Mouse (Mus musculus) lung, embryonic 15.5 days (tissue): ENCODE measurements around the gene Gsta4. TPM values are rescaled to one million over a fixed set of nuclear protein-coding genes. Genes with fewer than 3 reads are reported as not detected.

ENCODE experiments used
- ATAC-seq: fragments of 200-750 bp; cut with Nextera tagmentation; 2 replicates; pipeline ENCODE4 v1.8.0; 2017; ENCODE audit warnings: moderate number of reproducible peaks, borderline replicate concordance; ENCODE audit not compliant: low FRiP score, low TSS enrichment; ENCODE audit errors: extremely low read depth
- H3K27ac ChIP-seq: fragments of 300-500 bp; sonication (generic); 2 replicates; pipeline ENCODE4 v1.5.1; 2015; ENCODE audit warnings: moderate library complexity, mild to moderate bottlenecking, inconsistent platforms
- H3K27me3 ChIP-seq: fragments of 300-500 bp; sonication (generic); 2 replicates; pipeline ENCODE4 v1.6.1; 2015; ENCODE audit warnings: inconsistent platforms
- H3K36me3 ChIP-seq: fragments of 300-500 bp; sonication (generic); 2 replicates; pipeline ENCODE4 v1.6.1; 2015; ENCODE audit warnings: inconsistent platforms
- H3K4me1 ChIP-seq: fragments of 300-500 bp; sonication (generic); 2 replicates; pipeline ENCODE4 v1.6.1; 2015; ENCODE audit warnings: inconsistent platforms
- H3K4me2 ChIP-seq: fragments of 300-500 bp; sonication (generic); 2 replicates; pipeline ENCODE4 v1.6.1; 2015; ENCODE audit warnings: inconsistent platforms, mild to moderate bottlenecking, moderate library complexity
- H3K4me3 ChIP-seq: fragments of 300-500 bp; sonication (generic); 2 replicates; pipeline ENCODE4 v1.5.1; 2015; ENCODE audit warnings: mild to moderate bottlenecking, inconsistent platforms
- H3K9ac ChIP-seq: fragments of 300-500 bp; sonication (generic); 2 replicates; pipeline ENCODE4 v1.6.1; 2015; ENCODE audit warnings: inconsistent platforms
- H3K9me3 ChIP-seq: fragments of 300-500 bp; sonication (generic); 2 replicates; pipeline ENCODE4 v1.6.1; 2016; ENCODE audit warnings: inconsistent platforms
- WGBS: fragments of 180-500 bp; shearing (Covaris S2); methylation state at CpG from one replicate; pipeline ENCODE4 v1.1.7; 2015; 5-methylcytosine and 5-hydroxymethylcytosine counted together
- polyA plus RNA-seq: library from polyadenylated mRNA; unstranded; fragments of >200 nt; fragmentation: Nextera tagmentation; extraction: Ambion mirVana; gene quantifications from 2 replicates; pipeline ENCODE4 v1.2.1, GENCODE M21; 2015

Gsta4 gene
- polyA plus RNA-seq, 1 experiment from 2014 or later, result 71.6 TPM

GRCm38 (mm10) chr9:78185686-78186085 is 3.1 kb downstream of the Gsta4 start:
- ATAC-seq, result no peak
- Histone ChIP-seq H3K4me3 (no peak overlapping the region), H3K4me1 (peaks cover 6% of the 10 kb centered on the region), H3K4me2 (no peak overlapping the region), H3K27ac (no peak overlapping the region), H3K27me3 (no peaks in the 10 kb centered on the region), H3K36me3 (no peaks in the 10 kb centered on the region), H3K9me3 (no peaks in the 10 kb centered on the region), H3K9ac (no peak overlapping the region)
- 81% methylated on average over 9 of the region's 9 CpGs for WGBS

GRCm38 (mm10) chr9:78188910-78189309 is 6.3 kb downstream of the Gsta4 start:
- H3K9ac ChIP-seq, result no peak overlapping the region
- H3K27me3 ChIP-seq, result no peaks in the 10 kb centered on the region
- no peaks in the 10 kb centered on the region for H3K36me3 ChIP-seq
- H3K4me1 ChIP-seq, result peaks cover 12% of the 10 kb centered on the region
- no peak overlapping the region for H3K4me2 ChIP-seq
- H3K9me3 ChIP-seq, result no peaks in the 10 kb centered on the region
- no peak overlapping the region for H3K27ac ChIP-seq
- no peak overlapping the region for H3K4me3 ChIP-seq
- ATAC-seq, result no peak
- 64% methylated on average over 8 of the region's 8 CpGs for whole genome bisulfite sequencing

- Histone ChIP-seq H3K36me3 (no peaks in the 10 kb centered on the region), H3K4me1 (peaks cover 12% of the 10 kb centered on the region), H3K4me3 (peak overlapping the region; percentile 46), H3K9ac (0 out of 2 replicates have a peak overlapping the region, but pooled peaks have one; percentile 20), H3K27ac (no peak overlapping the region), H3K4me2 (peak overlapping the region; percentile 57), H3K9me3 (no peaks in the 10 kb centered on the region), H3K27me3 (no peaks in the 10 kb centered on the region)
- 3% methylated on average over 19 of the region's 19 CpGs for WGBS
- ATAC-seq, result no peak
These were observed 8.4 kb downstream of the Gsta4 start for GRCm38 (mm10) chr9:78190651-78191634.

- under 1% methylated on average over 18 of the region's 18 CpGs for WGBS
- Histone ChIP-seq H3K36me3 (no peaks in the 10 kb centered on the region), H3K4me3 (peak overlapping the region; percentile 46), H3K4me1 (peaks cover 12% of the 10 kb centered on the region), H3K27ac (0 out of 2 replicates have a peak overlapping the region, but pooled peaks have one; percentile 7), H3K27me3 (no peaks in the 10 kb centered on the region), H3K9me3 (no peaks in the 10 kb centered on the region), H3K9ac (peak overlapping the region; percentile 20; the same call in 1 of the 2 replicates), H3K4me2 (peak overlapping the region; percentile 57)
- ATAC-seq, result peak; percentile 50; the same call in 1 of the 2 replicates
These were observed 9.2 kb downstream of the Gsta4 start for GRCm38 (mm10) chr9:78191736-78192135.

- no peaks in the 10 kb centered on the region for H3K9me3 ChIP-seq
- 46% methylated on average over 9 of the region's 9 CpGs for WGBS
- H3K4me3 ChIP-seq, result no peak overlapping the region
- no peak overlapping the region for H3K9ac ChIP-seq
- no peak overlapping the region for H3K27ac ChIP-seq
- H3K4me1 ChIP-seq, result peaks cover 12% of the 10 kb centered on the region
- no peaks in the 10 kb centered on the region for H3K27me3 ChIP-seq
- 0 out of 2 replicates have a peak, but pooled peaks have one; percentile 41 for ATAC-seq
- no peaks in the 10 kb centered on the region for H3K36me3 ChIP-seq
- H3K4me2 ChIP-seq, result no peak overlapping the region
These were observed 11.5 kb downstream of the Gsta4 start for GRCm38 (mm10) chr9:78193902-78194597.

- no peak for ATAC-seq
- Histone ChIP-seq H3K9me3 (no peaks in the 10 kb centered on the region), H3K4me2 (no peak overlapping the region), H3K27me3 (no peaks in the 10 kb centered on the region), H3K4me3 (no peak overlapping the region), H3K4me1 (peaks cover 12% of the 10 kb centered on the region), H3K9ac (no peak overlapping the region), H3K36me3 (no peaks in the 10 kb centered on the region), H3K27ac (no peak overlapping the region)
- 74% methylated on average over 11 of the region's 11 CpGs for WGBS
These were observed 12.5 kb downstream of the Gsta4 start for GRCm38 (mm10) chr9:78195034-78195433.

GRCm38 (mm10) chr9:78197801-78198200 is 15.2 kb downstream of the Gsta4 start:
- Histone ChIP-seq H3K4me1 (no peaks in the 10 kb centered on the region), H3K9me3 (no peaks in the 10 kb centered on the region), H3K9ac (no peak overlapping the region), H3K27me3 (no peaks in the 10 kb centered on the region), H3K4me2 (no peak overlapping the region), H3K27ac (no peak overlapping the region), H3K36me3 (no peaks in the 10 kb centered on the region), H3K4me3 (no peak overlapping the region)
- 94% methylated on average over 9 of the region's 9 CpGs for WGBS
- ATAC-seq, result no peak

- ATAC-seq, result no peak
- Histone ChIP-seq H3K4me3 (no peak overlapping the region), H3K9me3 (no peaks in the 10 kb centered on the region), H3K27me3 (no peaks in the 10 kb centered on the region), H3K36me3 (no peaks in the 10 kb centered on the region), H3K27ac (no peak overlapping the region), H3K4me2 (no peak overlapping the region), H3K4me1 (no peaks in the 10 kb centered on the region), H3K9ac (no peak overlapping the region)
- 64% methylated on average over 6 of the region's 6 CpGs for WGBS
These were observed 21.6 kb downstream of the Gsta4 start for GRCm38 (mm10) chr9:78204194-78204593.

GRCm38 (mm10) chr9:78208956-78209355 is 26.4 kb downstream of the Gsta4 start:
- H3K27ac ChIP-seq, result no peak overlapping the region
- no peaks in the 10 kb centered on the region for H3K27me3 ChIP-seq
- 50% methylated on average over 4 of the region's 4 CpGs for WGBS
- H3K36me3 ChIP-seq, result no peaks in the 10 kb centered on the region
- no peak overlapping the region for H3K9ac ChIP-seq
- no peaks in the 10 kb centered on the region for H3K9me3 ChIP-seq
- ATAC-seq, result no peak
- peaks cover 12% of the 10 kb centered on the region; the same call in 1 of the 2 replicates for H3K4me1 ChIP-seq
- H3K4me2 ChIP-seq, result no peak overlapping the region
- no peak overlapping the region for H3K4me3 ChIP-seq

- 83% methylated on average over 3 of the region's 3 CpGs for WGBS
- no peaks in the 10 kb centered on the region for H3K36me3 ChIP-seq
- no peak overlapping the region for H3K4me3 ChIP-seq
- H3K9me3 ChIP-seq, result no peaks in the 10 kb centered on the region
- no peaks in the 10 kb centered on the region for H3K27me3 ChIP-seq
- H3K4me1 ChIP-seq, result peaks cover 12% of the 10 kb centered on the region; the same call in 1 of the 2 replicates
- no peak for ATAC-seq
- no peak overlapping the region for H3K27ac ChIP-seq
- H3K4me2 ChIP-seq, result no peak overlapping the region
- no peak overlapping the region for H3K9ac ChIP-seq
These were observed 27.5 kb downstream of the Gsta4 start for GRCm38 (mm10) chr9:78210079-78210478.

- 91% methylated on average over 2 of the region's 2 CpGs for whole genome bisulfite sequencing
- no peak overlapping the region for H3K4me2 ChIP-seq
- H3K4me3 ChIP-seq, result no peak overlapping the region
- no peak overlapping the region for H3K9ac ChIP-seq
- H3K27ac ChIP-seq, result no peak overlapping the region
- ATAC-seq, result no peak
- H3K36me3 ChIP-seq, result no peaks in the 10 kb centered on the region
- H3K27me3 ChIP-seq, result no peaks in the 10 kb centered on the region
- H3K4me1 ChIP-seq, result peaks cover 12% of the 10 kb centered on the region; the same call in 1 of the 2 replicates
- H3K9me3 ChIP-seq, result no peaks in the 10 kb centered on the region
These were observed 28.2 kb downstream of the Gsta4 start for GRCm38 (mm10) chr9:78210821-78211220.

- Histone ChIP-seq H3K4me2 (no peak overlapping the region), H3K9ac (no peak overlapping the region), H3K36me3 (no peaks in the 10 kb centered on the region), H3K27ac (no peak overlapping the region), H3K4me1 (peaks cover 12% of the 10 kb centered on the region; the same call in 1 of the 2 replicates), H3K4me3 (no peak overlapping the region), H3K27me3 (no peaks in the 10 kb centered on the region), H3K9me3 (no peaks in the 10 kb centered on the region)
- ATAC-seq, result no peak
- 96% methylated on average over 3 of the region's 3 CpGs for whole genome bisulfite sequencing
These were observed 28.9 kb downstream of the Gsta4 start for GRCm38 (mm10) chr9:78211521-78211920.
